Mouse (Mus musculus) forebrain, postnatal 0 days (tissue): Measurements from ENCODE around the gene Eps8l3. TPM values are rescaled to one million over a fixed set of nuclear protein-coding genes. Genes with fewer than 3 reads are reported as not detected.

Source experiments
- ATAC-seq: fragments of 200-750 bp; cut with Nextera tagmentation; 2 replicates; pipeline ENCODE4 v1.8.0; 2017; ENCODE audit warnings: mild to moderate bottlenecking, moderate library complexity
- DNase-seq: peaks from one replicate; pipeline ENCODE4 v3.0.0-alpha.2; 2015
- H3K27ac ChIP-seq: fragments of 300-500 bp; sonication (generic); 2 replicates; pipeline ENCODE4 v1.5.1; 2014; ENCODE audit warnings: low read depth, mild to moderate bottlenecking, antibody characterized with exemption, low read length, moderate library complexity, mixed read lengths
- H3K27me3 ChIP-seq: fragments of 300-500 bp; sonication (generic); 2 replicates; pipeline ENCODE4 v1.6.1; 2014; ENCODE audit warnings: mild to moderate bottlenecking, low read length, mixed read lengths; ENCODE audit not compliant: insufficient read depth
- H3K36me3 ChIP-seq: fragments of 300-500 bp; sonication (generic); 2 replicates; pipeline ENCODE4 v1.6.1; 2014; ENCODE audit warnings: mild to moderate bottlenecking, moderate library complexity; ENCODE audit not compliant: insufficient read depth
- H3K4me1 ChIP-seq: fragments of 300-500 bp; sonication (generic); 2 replicates; pipeline ENCODE4 v1.6.1; 2014; ENCODE audit warnings: antibody characterized with exemption; ENCODE audit not compliant: insufficient read depth
- H3K4me2 ChIP-seq: fragments of 300-500 bp; sonication (generic); 2 replicates; pipeline ENCODE4 v1.6.1; 2014; ENCODE audit warnings: low read depth, mild to moderate bottlenecking, moderate library complexity
- H3K4me3 ChIP-seq: fragments of 300-500 bp; sonication (generic); 2 replicates; pipeline ENCODE4 v1.5.1; 2014; ENCODE audit warnings: low read depth, low read length, mixed read lengths
- H3K9ac ChIP-seq: fragments of 300-500 bp; sonication (generic); 2 replicates; pipeline ENCODE4 v1.6.1; 2014; ENCODE audit warnings: mild to moderate bottlenecking
- H3K9me3 ChIP-seq: fragments of 300-500 bp; sonication (generic); 2 replicates; pipeline ENCODE4 v1.6.1; 2016; ENCODE audit warnings: low read length
- CTCF ChIP-seq: sonication (generic); IDR thresholded peaks from 2 replicates; pipeline ENCODE4 v1.5.1; 2016; ENCODE audit warnings: antibody characterized with exemption, control low read depth, low read depth
- WGBS: fragments of 180-500 bp; shearing (Covaris S2); extraction: QIAGEN DNeasy Blood & Tissue Kit; methylation state at CpG from one replicate; pipeline ENCODE4 v1.1.7; 2014; 5-methylcytosine and 5-hydroxymethylcytosine counted together
- polyA plus RNA-seq: library from polyadenylated mRNA; unstranded; fragments of >200 nt; fragmentation: Nextera tagmentation; extraction: Ambion mirVana; gene quantifications from 2 replicates; pipeline ENCODE4 v1.2.1, GENCODE M21; 2015
- total RNA-seq: library from RNA; depleted of rRNA; stranded (reverse); fragments of >200 nt; gene quantifications from 2 replicates; pipeline ENCODE4 v1.2.3, GENCODE M21; 2014

The Eps8l3 gene
- total and polyA plus RNA-seq, 2 experiments from 2014 or later: not detected

DNA sequence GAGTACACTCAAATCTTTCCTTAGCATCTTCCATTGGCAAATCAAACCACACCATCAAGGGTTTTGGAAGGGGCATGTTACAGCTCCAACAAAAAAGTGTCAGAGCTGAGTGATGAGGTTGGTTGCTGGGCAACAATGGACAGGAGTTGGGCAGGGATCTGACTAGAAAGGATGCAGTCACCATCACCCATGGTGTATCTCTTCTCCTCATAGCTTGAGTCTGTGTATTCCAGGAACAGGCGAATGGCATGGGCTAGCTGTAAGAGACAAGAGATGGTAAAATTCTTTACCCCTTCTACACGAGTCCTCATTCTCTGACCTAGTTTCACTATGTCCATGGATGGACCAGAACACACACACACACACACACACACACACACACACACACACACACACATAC lies 54.1 kb downstream of the Eps8l3 start:
- Histone ChIP-seq H3K36me3 (no peaks in the 10 kb centered on the region), H3K9me3 (no peaks in the 10 kb centered on the region), H3K27me3 (no peaks in the 10 kb centered on the region), H3K4me1 (no peaks in the 10 kb centered on the region; the same call in 1 of the 2 replicates), H3K27ac (peak overlapping the region; percentile 67), H3K9ac (peak overlapping the region; percentile 36), H3K4me3 (peak overlapping the region; percentile 26), H3K4me2 (peak overlapping the region; percentile 44)
- TF ChIP-seq CTCF: no peak
- no peak for DNase-seq
- ATAC-seq: peak; percentile 27
- 45% methylated on average over 2 of the region's 2 CpGs for WGBS

DNA sequence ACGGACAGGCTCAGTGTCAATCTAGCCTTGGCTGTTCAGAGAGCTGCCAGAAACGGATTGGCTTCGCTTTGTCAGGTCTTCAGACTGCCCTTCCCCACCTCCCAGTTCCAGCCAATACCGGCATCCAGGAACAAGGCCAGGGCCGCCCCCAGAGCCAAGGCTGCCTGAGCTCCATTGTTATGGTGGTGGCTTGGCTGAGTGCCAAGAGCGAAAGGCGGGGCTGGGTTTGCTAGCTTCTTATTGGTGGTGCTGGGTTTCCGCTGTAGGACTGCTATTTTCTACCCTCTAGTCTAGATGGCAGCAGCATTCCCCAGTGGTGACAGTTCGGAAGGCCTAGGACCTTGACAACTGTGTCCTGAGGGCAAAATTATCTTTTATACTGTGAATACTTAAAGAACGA lies 54.6 kb downstream of the Eps8l3 start, which contains the start of gene Gstm7:
TSS of gene Gstm7 (minus strand) at position 148 of the 400 bp plus-strand sequence.
- no peaks in the 10 kb centered on the region for H3K9me3 ChIP-seq
- TF ChIP-seq CTCF: peak; percentile 48
- 4% methylated on average over 10 of the region's 10 CpGs for WGBS
- no peaks in the 10 kb centered on the region for H3K27me3 ChIP-seq
- no peaks in the 10 kb centered on the region for H3K36me3 ChIP-seq
- H3K4me3 ChIP-seq: peak within 1 kb of the TSS; percentile 26
- peak within 1 kb of the TSS; percentile 67 for H3K27ac ChIP-seq
- DNase-seq: peak; percentile 95
- H3K4me2 ChIP-seq: peak within 1 kb of the TSS; percentile 44
- peak within 1 kb of the TSS; percentile 36 for H3K9ac ChIP-seq
- peak; percentile 95 for ATAC-seq
- H3K4me1 ChIP-seq: no peaks in the 10 kb centered on the region; the same call in 1 of the 2 replicates

DNA sequence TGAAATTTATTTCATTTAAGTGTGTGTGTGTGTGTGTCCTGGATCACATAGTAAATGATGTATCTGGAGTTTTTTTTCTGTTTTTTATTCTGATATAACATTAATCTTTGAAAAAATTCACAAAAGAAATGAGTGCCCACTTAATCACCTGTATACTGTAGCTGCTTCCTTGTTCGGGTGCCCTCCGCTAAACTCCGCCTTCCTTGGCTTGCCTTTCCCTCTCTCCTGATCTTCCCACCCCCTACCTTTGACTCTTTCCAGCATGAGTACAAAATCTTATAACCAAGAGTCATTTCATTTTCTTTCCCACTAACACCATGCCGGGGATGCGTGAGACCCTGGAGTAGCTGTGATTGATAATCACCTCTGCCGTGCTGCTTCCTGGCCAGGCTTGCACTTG lies 55.1 kb downstream of the Eps8l3 start:
- no peaks in the 10 kb centered on the region; the same call in 1 of the 2 replicates for H3K4me1 ChIP-seq
- H3K9me3 ChIP-seq: no peaks in the 10 kb centered on the region
- 67% methylated on average over 6 of the region's 6 CpGs for WGBS
- no peak for TF ChIP-seq CTCF
- H3K27me3 ChIP-seq: no peaks in the 10 kb centered on the region
- H3K36me3 ChIP-seq: no peaks in the 10 kb centered on the region
- ATAC-seq (no peak), DNase-seq (no peak)
- no peak overlapping the region for H3K4me3 ChIP-seq
- peak overlapping the region; percentile 45; the same call in 1 of the 2 replicates for H3K27ac ChIP-seq
- H3K9ac ChIP-seq: no peak overlapping the region
- H3K4me2 ChIP-seq: no peak overlapping the region

DNA sequence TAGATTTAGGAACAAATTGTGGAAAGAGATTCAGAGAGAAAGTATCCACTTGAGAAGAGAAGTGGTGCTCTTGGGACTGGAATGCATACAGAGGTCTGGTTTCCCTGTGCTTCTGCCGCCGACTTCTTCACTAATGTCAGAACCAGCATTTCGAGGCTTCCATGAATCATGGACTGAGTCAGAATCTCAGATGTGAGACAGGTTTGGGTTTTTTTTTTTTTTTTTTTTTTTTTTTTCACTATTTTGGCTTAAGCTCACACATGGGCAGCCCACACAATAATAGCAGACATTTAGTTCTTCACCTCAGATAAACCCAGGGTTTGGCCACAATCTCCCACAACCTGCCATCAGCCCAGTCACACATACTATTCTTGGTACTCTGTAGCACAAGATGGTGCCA lies 58.2 kb downstream of the Eps8l3 start:
- Histone ChIP-seq H3K27me3 (no peaks in the 10 kb centered on the region), H3K4me1 (peaks cover 12% of the 10 kb centered on the region; the same call in 1 of the 2 replicates), H3K9me3 (no peaks in the 10 kb centered on the region), H3K4me3 (no peak overlapping the region), H3K27ac (no peak overlapping the region), H3K4me2 (no peak overlapping the region), H3K36me3 (no peaks in the 10 kb centered on the region), H3K9ac (no peak overlapping the region)
- no peak for ATAC-seq
- DNase-seq: no peak
- 87% methylated on average over 3 of the region's 3 CpGs for WGBS
- TF ChIP-seq CTCF: no peak

DNA sequence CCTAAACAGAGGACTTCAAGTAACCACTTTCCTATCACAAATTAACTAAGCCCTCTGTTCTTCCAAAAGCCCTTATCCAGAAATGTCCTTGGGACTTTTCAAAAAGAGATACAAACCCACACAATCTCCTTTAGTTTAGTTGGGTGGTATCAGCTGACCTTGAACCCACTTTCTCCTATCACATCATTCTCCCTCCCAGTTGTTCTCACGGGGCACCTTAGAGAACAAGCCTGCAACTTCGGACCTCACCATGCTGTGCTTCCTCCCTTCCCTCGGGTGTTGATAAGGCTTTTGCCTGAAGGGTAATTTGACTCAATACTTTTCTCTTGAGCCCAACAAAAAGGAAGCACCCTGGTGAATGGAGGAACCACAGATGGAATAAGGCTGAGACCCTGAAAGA lies 58.9 kb downstream of the Eps8l3 start:
- Histone ChIP-seq H3K4me3 (no peak overlapping the region), H3K27me3 (no peaks in the 10 kb centered on the region), H3K27ac (no peak overlapping the region), H3K4me2 (no peak overlapping the region), H3K36me3 (no peaks in the 10 kb centered on the region), H3K9me3 (no peaks in the 10 kb centered on the region), H3K4me1 (peaks cover 17% of the 10 kb centered on the region; the same call in 1 of the 2 replicates), H3K9ac (no peak overlapping the region)
- no peak for TF ChIP-seq CTCF
- DNase-seq (no peak), ATAC-seq (no peak)
- 68% methylated on average over 3 of the region's 3 CpGs for WGBS

DNA sequence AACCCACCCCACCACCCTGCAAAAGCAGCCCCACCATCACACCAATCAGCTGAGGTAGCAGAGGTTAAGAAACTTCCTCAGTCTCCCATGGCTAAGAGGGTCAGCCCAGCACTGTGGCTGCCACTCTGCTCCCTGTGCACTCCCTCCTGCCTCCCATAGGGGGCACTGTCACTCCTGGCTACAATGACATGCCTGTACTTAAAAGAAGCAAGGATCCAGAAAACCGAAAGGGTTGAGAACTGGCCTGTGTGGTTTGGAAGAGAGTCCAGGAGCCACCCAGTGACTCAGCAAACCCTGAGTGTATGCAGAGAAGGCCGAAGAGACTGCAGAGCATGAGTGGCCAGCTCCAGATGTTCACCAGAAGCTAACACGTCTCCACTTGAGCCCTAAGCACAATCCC lies 62.4 kb downstream of the Eps8l3 start:
- ATAC-seq: peak; percentile 30
- H3K4me1 ChIP-seq: peaks cover 22% of the 10 kb centered on the region
- DNase-seq: no peak
- no peak overlapping the region for H3K4me3 ChIP-seq
- H3K36me3 ChIP-seq: no peaks in the 10 kb centered on the region
- H3K9ac ChIP-seq: no peak overlapping the region
- peak; percentile 77 for TF ChIP-seq CTCF
- WGBS: 38% methylated on average over 3 of the region's 3 CpGs
- no peaks in the 10 kb centered on the region for H3K27me3 ChIP-seq
- no peaks in the 10 kb centered on the region for H3K9me3 ChIP-seq
- H3K27ac ChIP-seq: peak overlapping the region; percentile 79
- no peak overlapping the region for H3K4me2 ChIP-seq

DNA sequence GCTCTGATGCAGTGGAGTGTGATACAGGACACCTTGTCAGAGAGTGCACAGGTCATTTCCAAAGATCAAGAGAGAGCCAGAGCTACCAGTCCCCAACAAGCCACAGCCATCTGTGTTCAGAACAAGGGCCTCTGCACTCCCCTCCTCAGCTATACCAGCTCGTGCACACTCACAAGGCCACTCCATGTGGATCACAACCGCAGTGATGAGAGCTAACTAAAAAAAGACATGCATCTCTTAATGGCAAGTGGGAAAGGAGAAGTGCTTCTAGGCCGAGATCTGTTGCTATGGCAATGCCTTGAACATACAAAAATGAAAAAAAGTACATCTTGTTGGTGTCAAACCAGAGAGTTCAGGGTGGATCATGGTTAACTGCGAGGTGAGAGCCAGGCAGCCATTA lies 62.8 kb downstream of the Eps8l3 start:
- no peaks in the 10 kb centered on the region for H3K27me3 ChIP-seq
- H3K9ac ChIP-seq: no peak overlapping the region
- H3K27ac ChIP-seq: peak overlapping the region; percentile 79
- no peaks in the 10 kb centered on the region for H3K36me3 ChIP-seq
- ATAC-seq (peak; percentile 74), DNase-seq (peak; percentile 62)
- no peak for TF ChIP-seq CTCF
- H3K9me3 ChIP-seq: no peaks in the 10 kb centered on the region
- 33% methylated on average over 4 of the region's 4 CpGs for WGBS
- no peak overlapping the region for H3K4me3 ChIP-seq
- H3K4me2 ChIP-seq: no peak overlapping the region
- H3K4me1 ChIP-seq: peaks cover 22% of the 10 kb centered on the region

DNA sequence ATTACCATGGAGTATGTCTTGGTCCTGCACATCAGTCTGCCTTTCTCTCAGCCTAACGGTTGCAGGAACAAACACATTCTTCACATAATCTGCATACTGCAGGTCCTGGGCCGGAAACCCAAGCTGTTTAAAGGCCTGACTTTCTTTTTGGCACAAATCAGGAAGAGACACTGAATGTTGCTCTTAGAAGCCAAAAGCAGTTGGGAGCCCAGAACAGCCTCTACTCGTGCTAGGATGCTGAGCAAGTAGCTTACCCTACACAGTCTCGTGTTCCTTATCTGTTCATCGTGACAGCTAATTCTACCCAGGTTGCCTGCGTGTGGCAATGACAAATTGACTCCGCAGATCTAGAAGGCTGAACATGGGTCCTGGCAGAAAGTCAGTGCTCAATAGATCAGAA lies 63.5 kb downstream of the Eps8l3 start:
- no peak overlapping the region for H3K9ac ChIP-seq
- DNase-seq (peak; percentile 38), ATAC-seq (0 out of 2 replicates have a peak, but pooled peaks have one; percentile 3)
- no peaks in the 10 kb centered on the region for H3K9me3 ChIP-seq
- H3K4me3 ChIP-seq: no peak overlapping the region
- no peak overlapping the region for H3K4me2 ChIP-seq
- no peak for TF ChIP-seq CTCF
- no peaks in the 10 kb centered on the region for H3K36me3 ChIP-seq
- H3K4me1 ChIP-seq: peaks cover 22% of the 10 kb centered on the region
- no peaks in the 10 kb centered on the region for H3K27me3 ChIP-seq
- peak overlapping the region; percentile 79 for H3K27ac ChIP-seq
- WGBS: 67% methylated on average over 7 of the region's 7 CpGs
